Mouse (Mus musculus) left cerebral cortex, adult 18-20 months (tissue): ENCODE measurements around the gene Dcx. TPM values are rescaled to one million over a fixed set of nuclear protein-coding genes. Genes with fewer than 3 reads are reported as not detected.

ENCODE experiments used
- DNase-seq, 2 experiments: peaks; one replicate each; pipeline ENCODE4 v3.0.0; 2021 to 2022; ENCODE audit warnings: low spot score in 2 of 2, mixed read lengths in 1 of 2
- microRNA-seq, 2 experiments: library from miRNA; unstranded; fragments of <30 nt; microRNA quantifications; one replicate each; pipeline ENCODE4 v1.2.0; 2021
- total RNA-seq, 2 experiments: library from RNA; stranded (reverse); gene quantifications; 2 replicates each; pipeline ENCODE4 v1.2.3; 2021

Gene Dcx
- total RNA-seq, 2 experiments from 2014 or later: 17.4 to 20.2 TPM

DNA sequence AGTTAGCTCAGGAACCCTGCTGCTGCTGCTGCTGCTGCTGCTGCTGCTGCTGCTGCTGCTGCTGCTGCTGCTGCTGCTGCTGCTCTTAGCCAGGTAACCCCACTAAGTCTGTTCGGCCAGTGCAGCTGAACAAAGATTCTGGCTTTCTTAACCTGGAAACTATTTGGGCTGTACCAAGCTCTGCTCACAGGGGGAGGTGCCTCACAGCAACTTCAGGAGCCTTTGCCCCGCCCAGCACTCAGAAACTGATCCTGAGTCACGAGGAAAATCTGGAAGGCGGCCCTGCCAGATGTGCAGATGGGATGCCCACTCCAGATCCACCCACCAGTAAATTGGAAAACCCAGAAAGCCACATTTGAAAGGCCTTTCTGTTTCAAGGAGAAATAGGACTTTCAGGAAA, 105.9 kb downstream of the Dcx start, which contains the start of gene Capn6:
Gene Capn6, minus strand, starts transcription at position 203 of the 400 bp plus-strand sequence.
- no peak for DNase-seq

DNA sequence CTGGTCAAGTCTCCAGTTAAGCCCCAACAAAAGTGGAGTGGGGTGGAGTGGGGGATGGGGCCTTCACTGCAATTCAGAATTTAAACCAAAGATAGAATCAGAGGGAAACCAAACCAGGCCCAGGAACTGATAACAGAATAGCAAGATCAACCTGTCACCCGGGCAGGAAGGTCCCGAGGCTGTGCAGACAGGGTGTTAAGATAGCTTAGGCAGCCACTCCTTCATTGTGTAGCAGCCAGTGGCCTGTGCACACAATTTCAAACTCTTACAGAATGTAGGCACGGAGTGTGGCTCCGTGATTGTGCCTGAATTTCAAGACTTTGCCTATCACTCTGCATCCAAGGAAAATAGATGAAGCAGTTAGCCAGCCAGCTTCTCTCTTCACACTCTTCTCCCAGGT, 106.6 kb downstream of the Dcx start:
- DNase-seq: no peak

- no peak for DNase-seq
Measured at GRCm38 (mm10) chrX:143818961-143819360, 114.2 kb downstream of the Dcx start.

- no peak for DNase-seq
Measured at GRCm38 (mm10) chrX:143815948-143816347, 117.2 kb downstream of the Dcx start.

Small RNAs within 50 kb of the gene (microRNA-seq; reads per million reads assigned to microRNA genes)
- gene Gm47298: 0 reads per million in 2 experiments

Other genes with a start within 250 kb of the Dcx start
- 1 to 10 TPM; 1.2 to 1.4 TPM for gene Capn6, start 105.9 kb downstream of the Dcx start, total RNA-seq
- gene A730046J19Rik, start 220.4 kb upstream of the Dcx start, total RNA-seq: under 1 TPM; 0.16 to 0.21 TPM